Mouse (Mus musculus) liver (tissue): ENCODE measurements around the gene Ier3.

ENCODE experiments used
- DNase-seq: peaks from one replicate; pipeline ENCODE4 v3.0.0-alpha.2; 2020; ENCODE audit warnings: mixed read lengths

Gene Ier3

GRCm38 (mm10) chr17:35868961-35869345 is 47.5 kb downstream of the Ier3 start:
- no peak for DNase-seq

DNA sequence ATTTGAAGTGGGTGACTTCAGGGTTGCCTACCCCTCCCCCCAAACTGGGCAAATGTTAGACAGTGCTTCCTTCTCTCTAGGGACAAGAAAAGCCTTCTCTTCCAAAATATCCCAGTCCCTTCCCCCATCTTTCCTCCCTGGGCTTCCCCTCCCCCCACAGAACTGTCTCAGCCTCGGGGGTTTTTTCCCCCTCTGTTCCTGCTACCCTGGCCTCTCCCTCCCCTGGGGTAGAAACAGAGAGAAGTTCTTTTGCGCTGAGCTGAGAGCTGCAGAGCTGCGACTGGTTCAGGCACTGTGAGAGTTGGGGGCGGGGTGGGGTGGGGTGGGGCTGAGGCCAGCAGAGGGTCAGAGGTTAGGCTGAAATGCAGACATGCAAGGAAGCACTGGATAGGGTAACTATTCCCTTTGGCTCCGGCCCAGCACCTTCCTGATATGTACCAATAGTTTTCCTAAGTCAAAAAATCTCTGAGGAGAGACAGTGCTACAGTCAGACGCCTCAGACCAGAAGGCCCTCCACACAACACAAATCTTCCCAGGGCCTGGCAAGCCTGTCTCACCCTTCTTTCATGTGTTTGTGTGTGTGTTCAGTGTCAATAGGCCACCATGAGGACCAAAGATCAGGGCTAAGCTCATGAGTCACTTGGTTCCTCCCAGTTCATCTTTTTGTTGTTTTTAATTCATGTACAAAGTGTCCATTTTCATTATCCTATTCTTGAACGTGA is 48.0 kb downstream of the Ier3 start:
- peak; percentile 57 for DNase-seq

GRCm38 (mm10) chr17:35870151-35870883 is 48.8 kb downstream of the Ier3 start:
- peak; percentile 62 for DNase-seq

GRCm38 (mm10) chr17:35870884-35871696 is 49.6 kb downstream of the Ier3 start:
- DNase-seq, result peak; percentile 45
